Mouse (Mus musculus) adrenal gland, adult (tissue): ENCODE measurements around the gene Knl1.

ENCODE experiments used
- DNase-seq, 2 experiments: peaks; one replicate each; pipeline ENCODE4 v3.0.0; 2022 to 2023; ENCODE audit warnings: low spot score in 1 of 2; ENCODE audit not compliant: inconsistent age in 2 of 2

Knl1 gene

DNA sequence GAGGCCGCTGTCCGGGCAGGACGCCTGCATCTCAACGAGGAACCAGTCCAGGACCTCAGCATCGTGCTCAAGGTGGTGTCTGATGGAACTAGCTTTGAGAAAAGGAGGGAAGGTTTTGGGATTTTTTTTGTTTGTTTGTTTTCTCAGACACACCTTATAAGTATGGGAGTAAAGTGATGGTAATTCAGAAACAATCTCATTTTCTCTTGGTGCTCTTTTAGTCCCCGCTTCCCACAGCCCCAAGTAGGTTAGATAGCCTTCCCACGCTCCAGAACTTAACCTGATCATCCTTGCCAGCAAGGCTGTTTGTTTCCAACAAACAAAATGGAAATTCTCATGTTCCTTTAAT is 11.5 kb upstream of the Knl1 start:
- DNase-seq, result no peak

GRCm38 (mm10) chr2:119040882-119041281 is 6.0 kb upstream of the Knl1 start:
- peak in 1 of 2 experiments; percentile 63 for DNase-seq

- DNase-seq, result no peak
Observed at GRCm38 (mm10) chr2:119045163-119045562, 1.8 kb upstream of the Knl1 start.

GRCm38 (mm10) chr2:119047849-119048248 is 930 bp downstream of the Knl1 start:
- DNase-seq, result no peak

DNA sequence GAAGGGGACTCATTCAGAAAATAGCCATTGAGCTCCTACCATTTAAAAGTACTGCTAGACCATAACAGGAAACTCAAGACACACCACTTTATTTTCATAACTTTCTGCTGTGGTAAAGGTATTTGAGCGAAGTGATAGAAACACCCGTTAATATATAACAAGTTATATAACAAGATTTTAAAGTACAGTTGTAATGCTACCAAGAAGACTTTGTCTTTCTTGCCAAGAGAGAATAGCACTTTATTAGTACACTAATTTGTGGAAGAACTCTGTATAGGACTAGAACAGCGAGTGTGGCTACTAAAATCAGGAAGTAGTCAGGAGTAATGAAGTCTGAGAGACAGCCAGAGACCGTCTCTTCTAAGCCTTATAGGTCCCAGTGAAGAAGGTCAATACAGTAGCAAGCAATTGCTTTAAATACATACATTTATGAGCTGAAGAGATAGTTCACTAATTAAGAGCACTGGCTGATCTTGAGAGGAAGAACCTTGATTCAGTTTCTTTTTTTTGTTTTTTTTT is 3.3 kb downstream of the Knl1 start:
- no peak for DNase-seq

- no peak for DNase-seq
Observed at GRCm38 (mm10) chr2:119060139-119060538, 13.2 kb downstream of the Knl1 start.

DNA sequence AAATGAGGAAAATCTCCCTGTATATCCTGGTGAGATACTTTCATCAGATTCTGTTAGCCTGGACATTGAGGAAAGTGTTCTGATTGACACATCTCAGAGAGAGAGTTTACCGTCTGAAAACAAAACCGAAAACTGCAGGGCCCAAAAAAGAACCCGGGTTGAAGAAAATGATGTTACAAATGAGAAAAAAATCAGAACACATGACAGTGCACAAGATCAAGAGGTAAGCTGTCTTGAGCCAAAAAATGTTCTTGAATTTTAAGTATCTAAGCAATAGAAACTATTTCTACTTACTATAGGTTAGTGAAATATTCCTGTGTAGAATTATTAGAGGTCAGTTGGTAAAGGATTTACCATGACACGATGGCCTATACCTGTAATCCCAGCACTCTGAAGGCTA is 25.5 kb downstream of the Knl1 start:
- DNase-seq, result no peak

DNA sequence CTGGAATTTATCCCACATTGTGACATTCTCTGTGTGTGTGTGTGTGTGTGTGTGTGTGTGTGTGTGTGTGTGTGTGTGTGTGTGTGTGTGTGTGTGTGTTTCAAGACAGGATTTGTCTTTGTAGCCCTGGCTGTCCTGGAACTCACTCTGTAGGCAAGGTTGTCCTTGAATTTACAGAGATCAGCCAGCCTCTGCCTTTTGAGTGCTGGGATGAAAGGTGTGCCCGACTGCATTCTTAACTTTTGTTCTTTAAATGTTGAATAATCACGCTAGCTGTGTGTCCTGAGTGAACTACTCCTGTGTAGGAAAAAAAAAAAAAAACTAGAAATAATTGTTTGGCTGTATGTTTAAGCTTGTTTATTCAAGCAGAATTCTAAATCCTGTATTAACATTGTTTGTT is 39.2 kb downstream of the Knl1 start:
- no peak for DNase-seq

DNA sequence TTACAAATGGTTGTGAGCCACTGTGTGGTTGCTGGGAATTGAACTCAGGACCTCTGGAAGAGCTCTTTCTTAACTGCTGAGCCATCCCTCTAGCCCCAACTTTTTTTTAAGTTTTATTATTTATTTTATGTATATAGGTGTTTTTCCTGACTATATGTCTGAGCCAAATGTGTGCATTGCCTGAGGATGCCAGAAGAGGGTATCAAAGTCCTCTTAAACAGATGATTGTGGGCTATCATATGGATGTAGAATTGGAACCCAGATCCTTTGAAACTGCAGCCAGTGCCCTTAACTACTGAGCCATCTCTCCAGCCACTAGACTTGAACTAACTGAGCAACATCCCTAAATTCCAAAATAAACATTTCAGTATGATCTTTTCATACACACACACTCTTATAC is 54.6 kb downstream of the Knl1 start:
- DNase-seq, result no peak

- DNase-seq, result no peak
Observed at GRCm38 (mm10) chr2:119106583-119106982, 59.7 kb downstream of the Knl1 start.

GRCm38 (mm10) chr2:119108554-119108953 is 61.6 kb downstream of the Knl1 start:
- peak; percentile 36 to 77 for DNase-seq

GRCm38 (mm10) chr2:119111060-119111459 is 64.1 kb downstream of the Knl1 start:
- DNase-seq, result no peak

GRCm38 (mm10) chr2:119112438-119113112 is 65.7 kb downstream of the Knl1 start, which contains the start of gene Rad51:
Gene Rad51, plus strand, starts transcription at chr2:119112793.
- peak; percentile 89 to 97 for DNase-seq

DNA sequence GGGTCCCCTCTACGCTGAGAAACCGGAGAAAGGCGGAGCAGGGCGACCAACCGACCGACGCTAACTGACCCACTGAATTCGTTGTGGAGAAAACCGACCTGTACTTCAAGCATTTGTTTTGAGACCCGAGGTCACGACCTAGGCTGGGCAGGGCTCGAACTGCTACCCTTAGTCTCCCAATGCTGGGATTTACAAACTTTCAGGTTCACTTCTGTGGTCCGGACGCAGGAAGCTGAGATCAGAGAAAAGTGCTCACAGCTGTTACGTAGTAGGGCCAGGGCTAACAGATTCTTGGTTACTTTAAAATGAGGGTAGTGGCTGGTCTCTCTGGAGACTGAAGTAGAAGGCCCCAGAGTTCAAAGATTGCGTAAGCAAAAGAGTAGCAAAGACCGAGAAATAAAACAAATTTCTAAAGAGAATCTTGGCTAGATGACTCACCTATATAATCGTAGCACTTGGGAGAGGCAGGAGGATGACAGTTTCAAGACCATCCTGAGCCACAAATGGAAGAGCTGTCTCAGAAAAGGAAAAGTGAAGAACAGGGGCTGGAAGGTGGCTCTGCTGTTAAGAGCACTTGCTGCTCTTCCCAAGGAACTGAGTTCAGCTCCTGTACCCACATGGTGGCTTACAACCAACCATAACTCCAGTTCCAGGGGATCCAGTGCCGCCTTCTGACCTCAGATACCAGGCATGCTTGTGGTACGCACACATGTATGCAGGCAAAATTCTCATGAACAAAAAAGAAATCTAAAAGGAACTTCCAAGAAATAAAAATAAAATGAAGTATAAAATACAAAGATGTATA is 66.4 kb downstream of the Knl1 start:
- DNase-seq, result no peak

- DNase-seq, result no peak
Observed at GRCm38 (mm10) chr2:119136346-119136898, 89.5 kb downstream of the Knl1 start.

- no peak for DNase-seq
Observed at GRCm38 (mm10) chr2:119145199-119145598, 98.3 kb downstream of the Knl1 start.

- no peak for DNase-seq
Observed at GRCm38 (mm10) chr2:119146435-119146834, 99.5 kb downstream of the Knl1 start.

DNA sequence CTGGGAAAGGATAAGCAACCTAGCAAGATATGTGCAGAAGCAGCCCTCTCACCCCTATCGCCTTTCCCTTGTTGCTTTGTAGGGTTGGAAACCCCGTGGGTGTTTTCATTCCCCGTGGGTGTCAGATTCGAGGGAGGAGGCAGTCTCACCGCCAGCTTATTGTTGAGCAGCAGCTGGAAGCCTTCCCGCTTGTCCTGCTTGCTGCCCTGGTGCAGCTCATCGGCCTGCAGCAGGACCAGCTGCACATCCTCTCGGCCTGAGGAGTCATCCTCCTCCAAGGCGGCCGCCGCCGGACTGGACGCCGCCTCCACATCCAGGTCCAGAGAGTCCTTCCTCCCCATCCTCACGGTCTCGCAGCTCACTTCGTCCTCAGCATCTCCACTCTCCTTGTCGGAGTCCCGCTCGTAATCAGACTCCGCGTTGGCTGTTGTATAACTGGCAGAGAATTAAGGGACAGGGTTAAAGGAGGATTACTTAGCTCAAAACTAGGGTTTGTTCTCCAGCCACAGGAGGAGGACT is 100.3 kb downstream of the Knl1 start:
- DNase-seq, result no peak

DNA sequence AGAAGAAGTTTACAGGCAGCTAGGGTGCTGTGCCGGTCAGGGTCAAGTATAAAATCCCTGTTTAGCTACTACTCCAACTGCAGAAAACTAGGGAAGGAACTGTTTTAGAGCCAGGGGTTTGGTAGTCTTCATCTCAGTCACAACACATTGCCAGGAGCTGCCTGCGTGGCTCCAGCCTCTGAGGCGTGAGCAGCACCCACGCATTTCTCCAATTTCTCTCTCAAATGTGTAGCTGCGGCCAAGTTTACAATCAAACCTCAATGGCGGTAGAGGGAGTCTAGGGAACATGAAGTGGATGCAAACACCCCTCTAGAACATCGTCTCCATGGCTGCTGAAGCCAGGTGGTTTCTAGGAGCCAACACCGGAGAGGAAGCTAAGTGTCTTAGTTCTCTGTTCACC is 100.9 kb downstream of the Knl1 start:
- no peak for DNase-seq

DNA sequence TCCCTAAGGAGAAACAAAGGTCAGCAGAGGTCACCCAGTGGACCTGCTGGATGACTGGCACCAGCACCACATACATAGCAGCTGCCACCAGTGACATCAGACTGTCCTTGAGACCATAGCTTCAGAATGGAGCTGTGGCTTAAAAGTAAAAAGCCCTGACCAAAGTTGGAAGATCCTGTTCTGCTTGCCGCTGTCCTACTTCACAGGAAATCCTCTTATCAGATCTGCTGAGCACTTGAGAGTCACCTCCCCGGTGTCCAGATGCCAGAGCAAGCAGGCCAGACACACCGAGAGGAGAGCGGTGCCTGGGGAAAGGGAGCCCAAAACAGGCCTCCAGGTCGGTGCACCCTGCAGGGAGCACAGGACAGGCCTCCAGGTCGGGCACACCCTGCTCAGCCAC is 105.3 kb downstream of the Knl1 start:
- peak in 1 of 2 experiments; percentile 38 for DNase-seq

GRCm38 (mm10) chr2:119154683-119155082 is 107.8 kb downstream of the Knl1 start:
- DNase-seq, result no peak
